Mouse (Mus musculus) megakaryocyte, embryonic 14.5 days (primary cell): ENCODE data around the gene Raf1. TPM values are rescaled to one million over a fixed set of nuclear protein-coding genes. Genes with fewer than 3 reads are reported as not detected.

ENCODE experiments used
- H3K27me3 ChIP-seq: replicated peaks from 2 replicates; pipeline ENCODE3; 2012; ENCODE audit warnings: inconsistent platforms
- H3K36me3 ChIP-seq: replicated peaks from 2 replicates; pipeline ENCODE3; 2012; ENCODE audit warnings: low read length, inconsistent platforms, mixed read lengths
- H3K4me1 ChIP-seq: 2 replicates; pipeline ENCODE4 v1.6.1; 2012; ENCODE audit warnings: inconsistent platforms
- H3K4me3 ChIP-seq: replicated peaks from 2 replicates; pipeline ENCODE3; 2012; ENCODE audit warnings: moderate library complexity, mild to moderate bottlenecking, inconsistent platforms
- H3K9me3 ChIP-seq: 2 replicates; pipeline ENCODE4 v1.6.1; 2012; ENCODE audit warnings: inconsistent platforms
- FLI1 ChIP-seq: IDR thresholded peaks from 2 replicates; pipeline ENCODE4 v1.6.1; 2012; ENCODE audit warnings: low read length, inconsistent platforms, mixed read lengths
- GATA1 ChIP-seq: IDR thresholded peaks from 3 replicates; pipeline ENCODE4 v1.6.1; 2012; ENCODE audit warnings: mixed read lengths, low read length, inconsistent platforms, borderline replicate concordance
- polyA plus RNA-seq: library from polyadenylated mRNA; stranded (reverse); fragments of >175 nt; gene quantifications from 2 replicates; pipeline ENCODE4 v1.2.3, GENCODE M21; 2012; ENCODE audit warnings: low replicate concordance; ENCODE audit not compliant: insufficient read depth

Raf1 gene
- polyA plus RNA-seq, 1 experiment, result 27.8 TPM

DNA sequence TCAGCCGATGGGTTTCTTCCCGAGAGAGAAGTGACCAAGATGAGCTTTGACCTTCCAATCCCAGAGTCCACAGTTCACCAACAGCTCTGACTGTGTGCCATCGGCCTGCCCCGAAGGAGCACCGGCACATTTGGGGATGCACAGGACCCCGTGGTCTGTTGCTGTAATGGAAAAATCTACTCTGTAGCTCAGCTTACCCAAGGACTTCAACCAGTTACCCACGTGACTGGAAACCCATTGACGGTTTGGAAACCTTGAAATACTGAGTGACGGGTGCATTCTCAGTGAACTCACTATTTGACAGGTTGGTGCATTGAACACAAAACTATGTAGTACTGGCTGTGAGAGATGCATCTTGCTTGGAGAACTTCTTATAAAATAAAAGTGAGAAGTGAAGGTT, 98.5 kb downstream of the Raf1 start:
- Histone ChIP-seq H3K9me3 (no peaks in the 10 kb centered on the region), H3K4me3 (no peak overlapping the region), H3K36me3 (peaks cover 82% of the 10 kb centered on the region), H3K4me1 (peaks cover 7% of the 10 kb centered on the region), H3K27me3 (no peaks in the 10 kb centered on the region)
- TF ChIP-seq GATA1, result no peak
- TF ChIP-seq FLI1, result no peak

DNA sequence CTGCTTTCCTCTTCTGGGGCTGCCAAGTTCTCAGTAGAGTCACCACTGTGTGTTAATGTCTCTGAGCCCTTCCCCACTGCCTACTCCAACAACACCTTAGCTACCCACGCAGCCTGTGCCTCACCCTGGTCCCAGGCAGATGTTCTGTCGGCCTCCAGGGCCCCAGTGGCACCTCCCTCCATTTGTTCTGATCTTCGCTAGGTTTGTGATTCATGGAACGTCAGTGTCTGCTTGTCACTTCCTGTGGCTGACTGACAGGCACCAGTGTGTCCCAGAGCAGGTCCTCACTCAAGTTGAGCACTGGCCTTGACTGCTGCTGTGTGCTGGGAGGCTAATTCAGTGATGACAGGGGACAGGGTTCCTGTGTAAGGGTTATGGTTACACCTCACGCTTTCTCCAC, 99.0 kb downstream of the Raf1 start:
- H3K9me3 ChIP-seq, result no peaks in the 10 kb centered on the region
- H3K36me3 ChIP-seq, result peaks cover 87% of the 10 kb centered on the region
- peaks cover 6% of the 10 kb centered on the region; the same call in 1 of the 2 replicates for H3K4me1 ChIP-seq
- TF ChIP-seq GATA1, result no peak
- TF ChIP-seq FLI1, result no peak
- H3K27me3 ChIP-seq, result no peaks in the 10 kb centered on the region
- H3K4me3 ChIP-seq, result no peak overlapping the region

DNA sequence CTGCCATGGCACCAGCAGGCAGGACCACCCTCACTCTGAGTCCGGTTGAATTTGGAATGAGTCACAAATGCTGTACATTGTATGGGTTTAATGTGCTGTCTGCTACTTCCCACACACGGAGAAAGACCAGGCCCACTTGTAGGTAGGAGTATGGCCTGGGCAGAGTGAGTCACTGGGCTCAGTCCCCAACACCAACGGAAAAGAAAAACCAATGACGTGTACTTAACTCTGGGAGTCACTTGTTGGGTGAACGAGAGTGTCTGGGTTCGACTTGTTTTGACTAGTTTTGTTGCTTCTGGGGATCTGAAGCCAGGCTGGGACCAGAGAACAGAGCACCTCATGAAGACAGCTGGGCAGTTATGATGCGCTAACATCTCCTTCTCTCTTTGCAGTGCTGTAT, 102.3 kb downstream of the Raf1 start:
- peaks cover 2% of the 10 kb centered on the region for H3K9me3 ChIP-seq
- no peak overlapping the region for H3K4me3 ChIP-seq
- TF ChIP-seq FLI1, result no peak
- no peak for TF ChIP-seq GATA1
- peaks cover 99% of the 10 kb centered on the region for H3K36me3 ChIP-seq
- H3K27me3 ChIP-seq, result no peaks in the 10 kb centered on the region
- peaks cover 6% of the 10 kb centered on the region; the same call in 1 of the 2 replicates for H3K4me1 ChIP-seq

Other genes with a start within 250 kb of the Raf1 start
- gene Tsen2, start 132.0 kb downstream of the Raf1 start, polyA plus RNA-seq, result 3.2 and 5.5 TPM in 2 replicates
- not detected in 2 replicates for gene Mkrn2os, start 84.1 kb downstream of the Raf1 start, polyA plus RNA-seq
- gene Mkrn2, start 74.7 kb downstream of the Raf1 start, polyA plus RNA-seq, result 3.1 and 4.1 TPM in 2 replicates
- gene Tmem40, start 85.8 kb upstream of the Raf1 start, polyA plus RNA-seq, result 650 and 2,177 TPM in 2 replicates
- 7.0 and 7.1 TPM in 2 replicates for gene Cand2, start 97.9 kb upstream of the Raf1 start, polyA plus RNA-seq
- gene Rpl32, start 132.1 kb upstream of the Raf1 start, polyA plus RNA-seq, result 500 and 629 TPM in 2 replicates
- not detected in 2 replicates for gene Efcab12, start 161.8 kb upstream of the Raf1 start, polyA plus RNA-seq
- gene Mbd4, start 176.7 kb upstream of the Raf1 start, polyA plus RNA-seq, result 0.40 TPM in 1 of 2 replicates, not detected in the other
- gene Ift122, start 176.8 kb upstream of the Raf1 start, polyA plus RNA-seq, result 1.1 TPM in 1 of 2 replicates, not detected in the other